Mouse (Mus musculus): ENCODE results near the gene Evpl.

Evpl gene

DNA sequence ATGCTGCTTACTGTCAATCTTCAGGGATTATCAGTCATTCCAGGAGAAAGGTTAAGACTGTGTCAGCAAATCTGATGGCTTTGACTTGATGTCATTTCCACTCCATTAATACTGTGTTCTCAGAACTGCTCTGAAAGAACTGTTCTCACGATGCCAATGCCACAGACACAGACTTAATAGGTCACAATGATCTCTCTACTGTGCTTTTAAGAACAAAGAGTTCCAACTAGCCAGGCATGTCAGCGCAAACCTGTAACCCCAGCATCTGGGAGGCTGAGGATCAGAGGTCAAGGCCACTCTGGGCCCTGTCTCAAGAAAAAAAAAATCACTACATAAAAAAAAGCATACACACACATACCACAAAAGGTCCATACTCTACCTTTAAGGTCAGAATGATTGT, 65.9 kb downstream of the Evpl start:
- no peak for DNase-seq (ENCODE audit: low spot score)
